Mouse (Mus musculus): Measurements from ENCODE around the gene Cpxm1. TPM values are rescaled to one million over a fixed set of nuclear protein-coding genes. Genes with fewer than 3 reads are reported as not detected.

Gene Cpxm1
- polyA plus RNA-seq (2012; rRNA removed) (112 and 129 TPM in 2 replicates), polyA plus RNA-seq (2014; fragmentation: Nextera tagmentation; extraction: Ambion mirVana) (108 and 125 TPM in 2 replicates)

- ATAC-seq (ENCODE audit: low FRiP score, low read depth) (peak; percentile 93), DNase-seq (ENCODE audit: low spot score) (peak; percentile 57)
- Histone ChIP-seq H3K27ac (replicated peaks; ENCODE audit: low read depth, low read length) (peak within 1 kb of the TSS; percentile 88), H3K9ac (ENCODE audit: low read depth, low read length, severe bottlenecking) (peak within 1 kb of the TSS; percentile 83), H3K4me1 (ENCODE audit: control insufficient read depth, insufficient read depth, low read length) (peaks cover 26% of the 10 kb centered on the region), H3K4me3 (replicated peaks; ENCODE audit: low read length) (peak within 1 kb of the TSS; percentile 73), H3K36me3 (ENCODE audit: control insufficient read depth, insufficient read depth, low read length) (peaks cover 34% of the 10 kb centered on the region), H3K4me2 (replicated peaks; ENCODE audit: low read depth, low read length, severe bottlenecking) (peak within 1 kb of the TSS; percentile 84), H3K9me3 (ENCODE audit: control insufficient read depth, low read length) (no peaks in the 10 kb centered on the region), H3K27me3 (ENCODE audit: control insufficient read depth, insufficient read depth, low read length) (no peaks in the 10 kb centered on the region)
- 0% methylated on average over 37 of the region's 53 CpGs for WGBS
- 0 out of 2 replicates have a peak, but pooled peaks have one; percentile 47 for TF ChIP-seq POLR2A (IDR thresholded peaks at IDR 0.05; ENCODE audit: borderline replicate concordance, extremely low read depth, insufficient read depth, insufficient read length)
Observed at GRCm38 (mm10) chr2:130397186-130397985, at the start of gene Cpxm1. TSS of gene Cpxm1 (minus strand) at chr2:130397574.

- no peak for TF ChIP-seq POLR2A (IDR thresholded peaks at IDR 0.05; ENCODE audit: borderline replicate concordance, extremely low read depth, insufficient read depth, insufficient read length)
- no peak overlapping the region for H3K4me3 ChIP-seq (replicated peaks; ENCODE audit: low read length)
- WGBS = 89% methylated on average over 10 of the region's 10 CpGs
- no peak overlapping the region for H3K4me2 ChIP-seq (replicated peaks; ENCODE audit: low read depth, low read length, severe bottlenecking)
- H3K27me3 ChIP-seq (ENCODE audit: control insufficient read depth, insufficient read depth, low read length) = no peaks in the 10 kb centered on the region
- DNase-seq (ENCODE audit: low spot score) = no peak
- peaks cover 76% of the 10 kb centered on the region for H3K36me3 ChIP-seq (ENCODE audit: control insufficient read depth, insufficient read depth, low read length)
- H3K27ac ChIP-seq (replicated peaks; ENCODE audit: low read depth, low read length) = no peak overlapping the region
- ATAC-seq (ENCODE audit: low FRiP score, low read depth) = no peak
- H3K9me3 ChIP-seq (ENCODE audit: control insufficient read depth, low read length) = no peaks in the 10 kb centered on the region
- H3K4me1 ChIP-seq (ENCODE audit: control insufficient read depth, insufficient read depth, low read length) = no peaks in the 10 kb centered on the region
- H3K9ac ChIP-seq (ENCODE audit: low read depth, low read length, severe bottlenecking) = no peak overlapping the region
Observed at GRCm38 (mm10) chr2:130442162-130442561, 44.8 kb upstream of the Cpxm1 start.

- no peak for DNase-seq (ENCODE audit: low spot score)
- Histone ChIP-seq H3K4me3 (replicated peaks; ENCODE audit: low read length) (no peak overlapping the region), H3K27me3 (ENCODE audit: control insufficient read depth, insufficient read depth, low read length) (no peaks in the 10 kb centered on the region), H3K9ac (ENCODE audit: low read depth, low read length, severe bottlenecking) (no peak overlapping the region), H3K4me2 (replicated peaks; ENCODE audit: low read depth, low read length, severe bottlenecking) (no peak overlapping the region), H3K9me3 (ENCODE audit: control insufficient read depth, low read length) (no peaks in the 10 kb centered on the region), H3K27ac (replicated peaks; ENCODE audit: low read depth, low read length) (no peak overlapping the region), H3K4me1 (ENCODE audit: control insufficient read depth, insufficient read depth, low read length) (no peaks in the 10 kb centered on the region), H3K36me3 (ENCODE audit: control insufficient read depth, insufficient read depth, low read length) (peaks cover 71% of the 10 kb centered on the region)
- ATAC-seq (ENCODE audit: low FRiP score, low read depth) = no peak
- 85% methylated on average over 4 of the region's 4 CpGs for WGBS
- TF ChIP-seq POLR2A (IDR thresholded peaks at IDR 0.05; ENCODE audit: borderline replicate concordance, extremely low read depth, insufficient read depth, insufficient read length) = no peak
Observed at GRCm38 (mm10) chr2:130439840-130440480, 42.6 kb upstream of the Cpxm1 start.

GRCm38 (mm10) chr2:130438861-130439260 is 41.5 kb upstream of the Cpxm1 start:
- Histone ChIP-seq H3K9me3 (ENCODE audit: control insufficient read depth, low read length) (no peaks in the 10 kb centered on the region), H3K27me3 (ENCODE audit: control insufficient read depth, insufficient read depth, low read length) (no peaks in the 10 kb centered on the region), H3K27ac (replicated peaks; ENCODE audit: low read depth, low read length) (no peak overlapping the region), H3K36me3 (ENCODE audit: control insufficient read depth, insufficient read depth, low read length) (peaks cover 65% of the 10 kb centered on the region), H3K4me1 (ENCODE audit: control insufficient read depth, insufficient read depth, low read length) (no peaks in the 10 kb centered on the region), H3K4me3 (replicated peaks; ENCODE audit: low read length) (no peak overlapping the region), H3K4me2 (replicated peaks; ENCODE audit: low read depth, low read length, severe bottlenecking) (no peak overlapping the region), H3K9ac (ENCODE audit: low read depth, low read length, severe bottlenecking) (no peak overlapping the region)
- ATAC-seq (ENCODE audit: low FRiP score, low read depth) = no peak
- WGBS = 94% methylated on average over 3 of the region's 3 CpGs
- no peak for DNase-seq (ENCODE audit: low spot score)
- no peak for TF ChIP-seq POLR2A (IDR thresholded peaks at IDR 0.05; ENCODE audit: borderline replicate concordance, extremely low read depth, insufficient read depth, insufficient read length)

- H3K36me3 ChIP-seq (ENCODE audit: control insufficient read depth, insufficient read depth, low read length) = peaks cover 52% of the 10 kb centered on the region
- ATAC-seq (ENCODE audit: low FRiP score, low read depth) = no peak
Observed at GRCm38 (mm10) chr2:130436769-130437168, 39.4 kb upstream of the Cpxm1 start.

More at GRCm38 (mm10) chr2:130436769-130437168, 39.4 kb upstream of the Cpxm1 start:
- Histone ChIP-seq H3K27me3 (ENCODE audit: control insufficient read depth, insufficient read depth, low read length) (no peaks in the 10 kb centered on the region), H3K4me1 (ENCODE audit: control insufficient read depth, insufficient read depth, low read length) (no peaks in the 10 kb centered on the region), H3K9me3 (ENCODE audit: control insufficient read depth, low read length) (no peaks in the 10 kb centered on the region), H3K4me3 (replicated peaks; ENCODE audit: low read length) (no peak overlapping the region), H3K4me2 (replicated peaks; ENCODE audit: low read depth, low read length, severe bottlenecking) (no peak overlapping the region), H3K9ac (ENCODE audit: low read depth, low read length, severe bottlenecking) (no peak overlapping the region), H3K27ac (replicated peaks; ENCODE audit: low read depth, low read length) (no peak overlapping the region)
- no peak for TF ChIP-seq POLR2A (IDR thresholded peaks at IDR 0.05; ENCODE audit: borderline replicate concordance, extremely low read depth, insufficient read depth, insufficient read length)
- 96% methylated on average over 1 of the region's 1 CpGs for WGBS
- no peak for DNase-seq (ENCODE audit: low spot score)

All from limb, embryonic 14.5 days (tissue).